Mouse (Mus musculus): ENCODE measurements around the gene Slc9a4.
"Not testable (repeated sequence)": the region's sequence is repeated elsewhere in the genome, so short reads cannot be mapped to it uniquely, and the experiment has no call there.

The Slc9a4 gene

GRCm38 (mm10) chr1:40579784-40580183 lies at the start of gene Slc9a4:
Gene Slc9a4 (plus strand): TSS chr1:40580081.
- no peak for DNase-seq (ENCODE audit: low spot score in 2 of 2)

- DNase-seq (ENCODE audit: low spot score in 2 of 2) = no peak
These were observed 42.3 kb upstream of the Slc9a4 start for GRCm38 (mm10) chr1:40537577-40537976.

DNA sequence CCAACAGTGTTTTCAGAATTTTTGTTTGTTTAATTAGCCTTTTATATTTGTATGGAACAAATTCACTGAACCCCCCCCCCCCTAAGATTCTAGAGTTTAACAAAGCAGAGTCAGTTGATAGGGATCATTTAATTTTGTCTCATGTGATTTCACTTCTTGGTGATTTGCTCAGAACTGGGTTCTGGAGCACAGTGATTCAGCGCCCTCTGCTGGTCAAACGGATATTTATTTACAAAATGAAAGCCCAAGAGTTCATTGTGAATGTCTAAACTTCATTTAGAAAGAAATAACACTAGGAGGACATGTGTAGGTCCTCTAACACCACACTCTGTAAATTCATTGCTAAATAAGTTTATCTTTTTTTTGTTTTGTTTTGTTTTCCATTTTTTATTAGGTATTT lies 35.2 kb upstream of the Slc9a4 start:
- DNase-seq (ENCODE audit: low spot score in 2 of 2) = peak; percentile 4 to 13

DNA sequence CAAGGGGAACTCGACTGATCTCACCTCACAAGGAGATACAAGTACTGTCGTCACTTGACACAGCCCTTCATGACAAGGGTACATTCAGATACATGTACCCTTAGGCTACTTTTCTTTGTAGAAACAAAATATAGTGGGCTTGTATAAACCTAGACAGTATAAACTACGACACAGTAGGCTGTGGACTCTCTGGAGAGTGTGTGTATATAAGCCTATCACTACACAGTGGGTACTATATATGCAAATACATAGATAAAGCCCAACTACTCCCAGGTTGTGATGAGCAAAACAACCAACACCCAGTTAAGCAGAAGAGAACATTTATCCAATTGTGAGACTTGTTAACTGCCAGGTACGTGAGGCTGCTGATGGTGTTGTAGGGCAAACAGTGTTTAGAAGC lies 33.2 kb upstream of the Slc9a4 start:
- DNase-seq (ENCODE audit: low spot score in 2 of 2) = no peak

GRCm38 (mm10) chr1:40547064-40547572 lies 32.8 kb upstream of the Slc9a4 start:
- no peak for DNase-seq (ENCODE audit: low spot score in 2 of 2)

GRCm38 (mm10) chr1:40547762-40548161 lies 32.1 kb upstream of the Slc9a4 start:
- no peak for DNase-seq (ENCODE audit: low spot score in 2 of 2)

DNA sequence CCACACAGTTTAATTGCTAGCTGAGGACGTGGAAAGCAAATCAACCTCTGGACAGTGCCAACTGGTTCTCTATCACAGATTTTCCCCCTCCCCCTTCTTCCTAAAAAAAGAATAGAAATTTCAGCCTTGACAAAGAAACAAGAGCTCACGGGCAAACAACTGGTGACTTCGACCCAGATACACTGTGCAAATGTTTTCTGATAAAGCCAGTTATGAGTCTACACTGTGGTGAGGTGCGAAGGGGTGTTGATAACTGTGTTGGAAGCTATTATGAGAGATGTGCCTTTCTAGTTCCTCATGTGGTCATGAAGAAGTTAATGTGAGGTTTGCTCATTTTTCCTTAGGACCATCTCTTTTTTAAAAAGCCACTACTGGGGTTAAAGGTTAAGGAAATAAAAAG lies 10.5 kb upstream of the Slc9a4 start:
- no peak for DNase-seq (ENCODE audit: low spot score in 2 of 2)

- no peak for DNase-seq (ENCODE audit: low spot score in 2 of 2)
These were observed 388 bp downstream of the Slc9a4 start for GRCm38 (mm10) chr1:40580269-40580668.

DNA sequence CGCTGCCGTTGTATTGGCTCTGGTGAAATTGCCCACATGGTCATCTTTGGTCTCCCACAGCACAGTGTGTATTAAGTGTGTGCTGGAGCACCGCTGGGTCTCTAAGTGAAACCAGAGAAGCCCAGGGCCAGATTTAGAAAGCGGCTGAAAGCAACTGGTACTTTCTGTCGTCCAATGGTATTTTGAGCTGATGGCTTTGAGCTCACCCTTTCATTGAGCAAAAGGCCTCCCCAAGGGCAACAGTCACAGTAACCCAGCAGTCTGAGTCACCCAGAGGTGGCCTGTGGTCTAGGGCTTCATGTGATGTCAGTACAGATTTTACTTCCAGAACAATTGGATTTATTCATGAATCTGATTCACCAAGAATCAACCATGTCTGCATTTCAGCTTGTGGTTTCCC lies 6.9 kb downstream of the Slc9a4 start:
- DNase-seq (ENCODE audit: low spot score in 2 of 2) = peak in 1 of 2 experiments; percentile 10

DNA sequence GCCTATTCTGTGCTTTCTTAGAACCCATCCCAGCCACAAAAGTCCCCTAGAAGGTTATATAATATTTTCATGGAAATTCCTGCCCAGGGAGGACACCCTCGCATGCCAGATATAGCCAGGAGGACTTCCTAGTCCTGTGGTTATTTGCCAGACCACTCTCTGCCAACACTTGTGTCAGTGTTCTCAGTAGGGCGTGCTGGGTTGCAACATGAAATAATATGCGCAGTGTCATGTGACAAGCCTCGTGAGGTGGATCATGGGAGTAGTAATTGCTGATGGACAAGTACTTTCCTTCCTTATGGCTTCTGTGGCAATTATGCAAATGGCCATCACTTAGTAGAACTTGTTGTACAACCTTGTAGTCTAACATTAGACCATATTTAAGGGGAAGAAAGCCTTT lies 11.1 kb downstream of the Slc9a4 start:
- no peak for DNase-seq (ENCODE audit: low spot score in 2 of 2)

DNA sequence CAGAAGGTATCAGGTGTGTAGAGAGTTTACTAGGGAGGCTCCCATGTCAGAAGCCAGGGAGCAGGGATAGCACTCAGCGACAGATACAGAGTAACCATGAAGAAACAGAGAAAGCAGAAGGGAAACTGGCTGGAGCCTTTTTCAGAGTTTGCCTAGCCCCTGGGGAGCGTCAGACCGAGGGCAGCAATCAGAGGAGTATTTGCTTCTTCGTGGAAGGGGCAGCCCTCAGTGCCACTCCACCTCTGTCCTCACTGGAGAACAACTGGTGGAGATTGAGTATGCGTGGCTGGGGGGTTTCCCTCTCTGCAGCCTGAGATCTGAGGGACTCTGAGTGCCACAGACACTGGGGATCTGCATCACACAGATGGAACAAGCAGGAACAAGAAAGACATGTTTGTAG lies 17.9 kb downstream of the Slc9a4 start:
- DNase-seq (ENCODE audit: low spot score in 2 of 2) = no peak

DNA sequence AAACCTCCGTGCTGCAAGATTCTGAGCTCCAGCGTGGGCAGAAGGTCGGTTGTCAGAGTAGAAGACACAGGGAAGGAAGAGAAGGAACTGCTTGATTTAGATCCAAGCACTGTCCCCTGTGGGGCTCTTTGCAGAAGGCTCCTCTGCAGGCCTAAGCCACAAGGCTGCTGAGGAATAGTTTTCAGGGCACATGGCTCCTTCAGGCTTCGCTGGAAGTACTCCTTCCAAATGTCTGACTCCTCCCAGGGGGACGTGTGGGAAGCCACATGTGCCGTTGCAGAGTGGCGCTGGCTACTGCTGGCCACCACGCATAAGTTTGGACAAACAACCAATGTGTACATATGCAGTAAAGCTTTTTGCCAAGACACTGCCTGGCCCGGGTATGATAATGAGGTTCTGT lies 19.8 kb downstream of the Slc9a4 start:
- not testable (repeated sequence) for DNase-seq (ENCODE audit: low spot score in 2 of 2)

GRCm38 (mm10) chr1:40600394-40601327 lies 20.8 kb downstream of the Slc9a4 start:
- peak; percentile 25 to 39 for DNase-seq (ENCODE audit: low spot score in 2 of 2)

- no peak for DNase-seq (ENCODE audit: low spot score in 2 of 2)
These were observed 21.6 kb downstream of the Slc9a4 start for GRCm38 (mm10) chr1:40601461-40601860.

DNA sequence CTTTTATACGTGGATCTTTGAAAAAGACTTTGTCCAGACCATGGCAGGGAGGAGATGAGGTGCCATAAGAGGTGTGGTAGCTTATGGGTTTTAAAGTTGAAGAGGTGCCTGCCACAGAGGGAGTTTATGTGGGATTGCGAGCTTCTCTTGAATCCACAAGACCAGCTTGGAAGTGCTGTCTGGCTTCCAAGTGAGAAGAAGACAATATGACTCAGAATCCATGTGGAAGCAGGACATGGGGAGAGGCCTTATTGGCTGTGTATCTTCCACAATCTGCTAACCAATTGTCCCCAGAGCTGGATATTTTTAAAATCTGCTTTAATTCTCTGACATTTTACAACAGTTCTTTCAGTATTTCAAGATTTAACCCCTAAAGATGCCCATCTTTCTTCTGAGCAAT lies 33.3 kb downstream of the Slc9a4 start:
- no peak for DNase-seq (ENCODE audit: low spot score in 2 of 2)

GRCm38 (mm10) chr1:40619093-40619492 lies 39.2 kb downstream of the Slc9a4 start:
- no peak for DNase-seq (ENCODE audit: low spot score in 2 of 2)

GRCm38 (mm10) chr1:40619871-40620270 lies 40.0 kb downstream of the Slc9a4 start:
- DNase-seq (ENCODE audit: low spot score in 2 of 2) = no peak

DNA sequence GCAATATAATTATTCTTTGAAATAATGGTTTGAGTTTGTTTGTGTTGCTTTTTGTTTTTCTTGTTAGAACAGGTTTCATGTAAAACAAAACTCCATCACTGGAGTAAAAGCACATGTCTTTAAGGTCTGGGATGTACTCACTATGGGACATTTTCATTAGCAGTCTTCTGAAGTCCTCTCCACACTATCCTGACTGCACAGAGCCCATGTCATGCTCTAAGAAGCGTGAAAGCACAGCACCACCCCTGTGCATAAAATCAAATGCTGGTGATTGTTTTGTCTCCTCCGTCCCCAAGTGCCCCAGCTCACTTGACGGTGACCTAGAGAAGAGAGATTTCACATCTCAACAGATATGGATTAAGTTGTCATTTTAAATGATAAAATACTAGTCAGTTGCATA lies 45.1 kb downstream of the Slc9a4 start:
- DNase-seq (ENCODE audit: low spot score in 2 of 2) = no peak

GRCm38 (mm10) chr1:40626954-40627353 lies 47.1 kb downstream of the Slc9a4 start:
- no peak for DNase-seq (ENCODE audit: low spot score in 2 of 2)

GRCm38 (mm10) chr1:40628443-40628842 lies 48.6 kb downstream of the Slc9a4 start:
- no peak for DNase-seq (ENCODE audit: low spot score in 2 of 2)

- no peak for DNase-seq (ENCODE audit: low spot score in 2 of 2)
These were observed 52.7 kb downstream of the Slc9a4 start for GRCm38 (mm10) chr1:40632407-40633062.

DNA sequence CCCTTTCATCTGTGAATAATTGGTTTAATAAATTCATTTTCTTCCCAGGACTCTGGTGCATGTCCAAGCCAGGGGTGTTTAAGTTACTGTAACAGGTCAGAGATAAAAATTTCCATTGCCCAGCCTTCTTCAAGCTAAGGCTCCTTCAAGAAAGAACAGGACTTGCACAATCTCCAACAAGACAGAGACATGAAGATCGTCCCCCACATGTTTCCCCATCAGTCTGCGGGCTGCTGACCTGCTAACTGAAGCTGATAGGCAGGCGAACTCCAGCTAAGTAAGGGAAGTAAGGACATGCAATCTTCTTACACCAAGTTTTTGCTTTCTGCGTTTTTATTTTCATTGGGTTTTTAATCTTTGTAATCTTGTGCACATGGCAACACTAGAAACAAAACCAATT lies 54.7 kb downstream of the Slc9a4 start:
- no peak for DNase-seq (ENCODE audit: low spot score in 2 of 2)

GRCm38 (mm10) chr1:40648234-40648633 lies 68.4 kb downstream of the Slc9a4 start:
- no peak for DNase-seq (ENCODE audit: low spot score in 2 of 2)

All from heart, adult 9 months (tissue).